Mouse (Mus musculus): ENCODE measurements at regions not wholly inside any gene's neighbourhood (a gene's known extent, or its start where the extent isn't known, plus 50 kb on each side); places are given as distances from the start of the nearest gene placed in this dataset.

- Histone ChIP-seq H3K36me3 (ENCODE audit: control insufficient read depth, insufficient read depth, low read length) (no peaks in the 10 kb centered on the region), H3K27me3 (ENCODE audit: control insufficient read depth, insufficient read depth, low read depth, low read length) (no peaks in the 10 kb centered on the region), H3K9me3 (ENCODE audit: control insufficient read depth, low read length) (peaks cover 4% of the 10 kb centered on the region; the same call in 1 of the 2 replicates), H3K9ac (ENCODE audit: low read length) (no peak overlapping the region), H3K4me2 (ENCODE audit: low read depth, low read length) (no peak overlapping the region), H3K4me1 (replicated peaks; ENCODE audit: control insufficient read depth, insufficient read depth, low read length) (no peaks in the 10 kb centered on the region), H3K27ac (ENCODE audit: low read length) (no peak overlapping the region), H3K4me3 (ENCODE audit: low read length) (no peak overlapping the region)
- ATAC-seq (ENCODE audit: low read depth), result peak; percentile 43
- WGBS, result 50% methylated on average over 9 of the region's 9 CpGs
Observed at GRCm38 (mm10) chr4:153063402-153063801, 419.2 kb downstream of the Ajap1 start.

- H3K27me3 ChIP-seq (ENCODE audit: control insufficient read depth, insufficient read depth, low read depth, low read length), result no peaks in the 10 kb centered on the region
- no peaks in the 10 kb centered on the region for H3K4me1 ChIP-seq (replicated peaks; ENCODE audit: control insufficient read depth, insufficient read depth, low read length)
- no peak overlapping the region for H3K9ac ChIP-seq (ENCODE audit: low read length)
- H3K4me3 ChIP-seq (ENCODE audit: low read length), result no peak overlapping the region
- no peaks in the 10 kb centered on the region for H3K36me3 ChIP-seq (ENCODE audit: control insufficient read depth, insufficient read depth, low read length)
- H3K9me3 ChIP-seq (ENCODE audit: control insufficient read depth, low read length), result peaks cover 4% of the 10 kb centered on the region; the same call in 1 of the 2 replicates
- ATAC-seq (ENCODE audit: low read depth), result no peak
- WGBS, result 74% methylated on average over 12 of the region's 12 CpGs
- no peak overlapping the region for H3K4me2 ChIP-seq (ENCODE audit: low read depth, low read length)
- no peak overlapping the region for H3K27ac ChIP-seq (ENCODE audit: low read length)
Observed at GRCm38 (mm10) chr4:153058152-153058551, 424.5 kb downstream of the Ajap1 start.

- H3K36me3 ChIP-seq (ENCODE audit: control insufficient read depth, insufficient read depth, low read length), result no peaks in the 10 kb centered on the region
- H3K27ac ChIP-seq (ENCODE audit: low read length), result no peak overlapping the region
- no peaks in the 10 kb centered on the region for H3K9me3 ChIP-seq (ENCODE audit: control insufficient read depth, low read length)
- no peak overlapping the region for H3K4me3 ChIP-seq (ENCODE audit: low read length)
- H3K4me2 ChIP-seq (ENCODE audit: low read depth, low read length), result no peak overlapping the region
- ATAC-seq (ENCODE audit: low read depth), result peak; percentile 88
- H3K4me1 ChIP-seq (replicated peaks; ENCODE audit: control insufficient read depth, insufficient read depth, low read length), result no peaks in the 10 kb centered on the region
- H3K9ac ChIP-seq (ENCODE audit: low read length), result no peak overlapping the region
- no peaks in the 10 kb centered on the region for H3K27me3 ChIP-seq (ENCODE audit: control insufficient read depth, insufficient read depth, low read depth, low read length)
Observed at GRCm38 (mm10) chr4:153023711-153024110, 458.9 kb downstream of the Ajap1 start.

GRCm38 (mm10) chr4:153019211-153019610 lies 463.4 kb downstream of the Ajap1 start:
- Histone ChIP-seq H3K4me1 (replicated peaks; ENCODE audit: control insufficient read depth, insufficient read depth, low read length) (no peaks in the 10 kb centered on the region), H3K9ac (ENCODE audit: low read length) (no peak overlapping the region), H3K4me2 (ENCODE audit: low read depth, low read length) (no peak overlapping the region), H3K36me3 (ENCODE audit: control insufficient read depth, insufficient read depth, low read length) (no peaks in the 10 kb centered on the region), H3K27ac (ENCODE audit: low read length) (no peak overlapping the region), H3K4me3 (ENCODE audit: low read length) (no peak overlapping the region), H3K9me3 (ENCODE audit: control insufficient read depth, low read length) (no peaks in the 10 kb centered on the region), H3K27me3 (ENCODE audit: control insufficient read depth, insufficient read depth, low read depth, low read length) (no peaks in the 10 kb centered on the region)
- ATAC-seq (ENCODE audit: low read depth), result no peak
- 70% methylated on average over 10 of the region's 10 CpGs for whole genome bisulfite sequencing

GRCm38 (mm10) chr4:153018138-153018921 lies 464.3 kb downstream of the Ajap1 start:
- no peaks in the 10 kb centered on the region for H3K9me3 ChIP-seq (ENCODE audit: control insufficient read depth, low read length)
- no peaks in the 10 kb centered on the region for H3K4me1 ChIP-seq (replicated peaks; ENCODE audit: control insufficient read depth, insufficient read depth, low read length)
- peak overlapping the region; percentile 14; the same call in 1 of the 2 replicates for H3K4me3 ChIP-seq (ENCODE audit: low read length)
- H3K27me3 ChIP-seq (ENCODE audit: control insufficient read depth, insufficient read depth, low read depth, low read length), result no peaks in the 10 kb centered on the region
- no peak overlapping the region for H3K27ac ChIP-seq (ENCODE audit: low read length)
- no peaks in the 10 kb centered on the region for H3K36me3 ChIP-seq (ENCODE audit: control insufficient read depth, insufficient read depth, low read length)
- no peak for ATAC-seq (ENCODE audit: low read depth)
- WGBS, result 43% methylated on average over 28 of the region's 28 CpGs
- H3K9ac ChIP-seq (ENCODE audit: low read length), result no peak overlapping the region
- H3K4me2 ChIP-seq (ENCODE audit: low read depth, low read length), result peak overlapping the region; percentile 30

- 59% methylated on average over 2 of the region's 2 CpGs for WGBS
- no peak overlapping the region for H3K9ac ChIP-seq (ENCODE audit: low read length)
- no peaks in the 10 kb centered on the region for H3K36me3 ChIP-seq (ENCODE audit: control insufficient read depth, insufficient read depth, low read length)
- no peak overlapping the region for H3K4me2 ChIP-seq (ENCODE audit: low read depth, low read length)
- no peak overlapping the region for H3K4me3 ChIP-seq (ENCODE audit: low read length)
- H3K4me1 ChIP-seq (replicated peaks; ENCODE audit: control insufficient read depth, insufficient read depth, low read length), result no peaks in the 10 kb centered on the region
- H3K9me3 ChIP-seq (ENCODE audit: control insufficient read depth, low read length), result no peaks in the 10 kb centered on the region
- no peak for ATAC-seq (ENCODE audit: low read depth)
- no peaks in the 10 kb centered on the region for H3K27me3 ChIP-seq (ENCODE audit: control insufficient read depth, insufficient read depth, low read depth, low read length)
- no peak overlapping the region for H3K27ac ChIP-seq (ENCODE audit: low read length)
Observed at GRCm38 (mm10) chr4:153017816-153018137, 464.8 kb downstream of the Ajap1 start.

- ATAC-seq (ENCODE audit: low read depth), result no peak
- Histone ChIP-seq H3K36me3 (ENCODE audit: control insufficient read depth, insufficient read depth, low read length) (no peaks in the 10 kb centered on the region), H3K4me2 (ENCODE audit: low read depth, low read length) (no peak overlapping the region), H3K27me3 (ENCODE audit: control insufficient read depth, insufficient read depth, low read depth, low read length) (no peaks in the 10 kb centered on the region), H3K9me3 (ENCODE audit: control insufficient read depth, low read length) (peaks cover 4% of the 10 kb centered on the region), H3K4me3 (ENCODE audit: low read length) (no peak overlapping the region), H3K9ac (ENCODE audit: low read length) (no peak overlapping the region), H3K4me1 (replicated peaks; ENCODE audit: control insufficient read depth, insufficient read depth, low read length) (no peaks in the 10 kb centered on the region), H3K27ac (ENCODE audit: low read length) (no peak overlapping the region)
- WGBS, result 53% methylated on average over 3 of the region's 3 CpGs
Observed at GRCm38 (mm10) chr4:153003338-153003737, 479.3 kb downstream of the Ajap1 start.

- ATAC-seq (ENCODE audit: low read depth), result no peak
- no peak overlapping the region for H3K9ac ChIP-seq (ENCODE audit: low read length)
- H3K36me3 ChIP-seq (ENCODE audit: control insufficient read depth, insufficient read depth, low read length), result no peaks in the 10 kb centered on the region
- no peak overlapping the region for H3K4me2 ChIP-seq (ENCODE audit: low read depth, low read length)
- 53% methylated on average over 4 of the region's 4 CpGs for WGBS
- no peak overlapping the region for H3K4me3 ChIP-seq (ENCODE audit: low read length)
- H3K27ac ChIP-seq (ENCODE audit: low read length), result no peak overlapping the region
- no peaks in the 10 kb centered on the region for H3K27me3 ChIP-seq (ENCODE audit: control insufficient read depth, insufficient read depth, low read depth, low read length)
- peaks cover 4% of the 10 kb centered on the region for H3K9me3 ChIP-seq (ENCODE audit: control insufficient read depth, low read length)
- H3K4me1 ChIP-seq (replicated peaks; ENCODE audit: control insufficient read depth, insufficient read depth, low read length), result no peaks in the 10 kb centered on the region
Observed at GRCm38 (mm10) chr4:153002516-153002915, 480.1 kb downstream of the Ajap1 start.

- Histone ChIP-seq H3K4me3 (ENCODE audit: low read length) (no peak overlapping the region), H3K27me3 (ENCODE audit: control insufficient read depth, insufficient read depth, low read depth, low read length) (no peaks in the 10 kb centered on the region), H3K9ac (ENCODE audit: low read length) (no peak overlapping the region), H3K4me2 (ENCODE audit: low read depth, low read length) (no peak overlapping the region), H3K27ac (ENCODE audit: low read length) (no peak overlapping the region), H3K36me3 (ENCODE audit: control insufficient read depth, insufficient read depth, low read length) (no peaks in the 10 kb centered on the region), H3K4me1 (replicated peaks; ENCODE audit: control insufficient read depth, insufficient read depth, low read length) (no peaks in the 10 kb centered on the region), H3K9me3 (ENCODE audit: control insufficient read depth, low read length) (peaks cover 4% of the 10 kb centered on the region)
- ATAC-seq (ENCODE audit: low read depth), result no peak
- 79% methylated on average over 6 of the region's 6 CpGs for WGBS
Observed at GRCm38 (mm10) chr4:153001761-153002160, 480.9 kb downstream of the Ajap1 start.

- ATAC-seq (ENCODE audit: low read depth), result no peak
- WGBS, result 17% methylated on average over 18 of the region's 18 CpGs
Observed at GRCm38 (mm10) chr4:152999526-152999925, 483.1 kb downstream of the Ajap1 start.

More at GRCm38 (mm10) chr4:152999526-152999925, 483.1 kb downstream of the Ajap1 start:
- Histone ChIP-seq H3K4me3 (ENCODE audit: low read length) (no peak overlapping the region), H3K27ac (ENCODE audit: low read length) (no peak overlapping the region), H3K27me3 (ENCODE audit: control insufficient read depth, insufficient read depth, low read depth, low read length) (no peaks in the 10 kb centered on the region), H3K36me3 (ENCODE audit: control insufficient read depth, insufficient read depth, low read length) (no peaks in the 10 kb centered on the region), H3K9ac (ENCODE audit: low read length) (no peak overlapping the region), H3K9me3 (ENCODE audit: control insufficient read depth, low read length) (no peaks in the 10 kb centered on the region), H3K4me2 (ENCODE audit: low read depth, low read length) (no peak overlapping the region), H3K4me1 (replicated peaks; ENCODE audit: control insufficient read depth, insufficient read depth, low read length) (no peaks in the 10 kb centered on the region)
